Mouse (Mus musculus) liver, embryonic 14.5 days (tissue): ENCODE data around the gene Psma3. TPM values are rescaled to one million over a fixed set of nuclear protein-coding genes. Genes with fewer than 3 reads are reported as not detected.
A peak's percentile ranks its signal among the peaks of the same experiment; 100 is the strongest.

Experiments
- ATAC-seq: fragments of 200-750 bp; cut with Nextera tagmentation; 2 replicates; pipeline ENCODE4 v1.8.0; 2017; ENCODE audit warnings: moderate number of reproducible peaks, mild to moderate bottlenecking, moderate library complexity; ENCODE audit not compliant: insufficient read depth
- DNase-seq, 3 experiments: peaks; one replicate each; pipeline ENCODE4 v3.0.0-alpha.2; 2012 to 2013; ENCODE audit warnings: low read depth in 3 of 3, low spot score in 3 of 3
- H3K27ac ChIP-seq: fragments of 300-500 bp; sonication (generic); 2 replicates; pipeline ENCODE4 v1.5.1; 2014; ENCODE audit warnings: moderate library complexity, mild to moderate bottlenecking, control low read depth, inconsistent platforms
- H3K27me3 ChIP-seq: fragments of 300-500 bp; sonication (generic); 2 replicates; pipeline ENCODE4 v1.6.1; 2014; ENCODE audit warnings: mild to moderate bottlenecking, low read length, moderate library complexity; ENCODE audit not compliant: control insufficient read depth, insufficient read depth
- H3K36me3 ChIP-seq: fragments of 300-500 bp; sonication (generic); replicated peaks from 2 replicates; pipeline ENCODE4 v1.6.1; 2014; ENCODE audit warnings: low read depth; ENCODE audit not compliant: control insufficient read depth, insufficient read depth
- H3K4me1 ChIP-seq, 2 experiments: fragments of 200-500 bp in 1 of 2; fragments of 300-500 bp in 1 of 2; sonication (generic) in 1 of 2; replicated peaks; 2 replicates each; pipeline ENCODE4 v1.6.1; 2012 to 2014; ENCODE audit warnings: antibody characterized with exemption in 1 of 2, inconsistent platforms in 1 of 2, low read length in 1 of 2; ENCODE audit not compliant: control insufficient read depth in 2 of 2, insufficient read depth in 2 of 2
- H3K4me2 ChIP-seq: fragments of 300-500 bp; sonication (generic); 2 replicates; pipeline ENCODE4 v1.6.1; 2014; ENCODE audit warnings: low read depth, mild to moderate bottlenecking, control low read depth, moderate library complexity
- H3K4me3 ChIP-seq, 2 experiments: fragments of 200-500 bp in 1 of 2; fragments of 300-500 bp in 1 of 2; sonication (generic) in 1 of 2; 2 replicates each; pipeline ENCODE4 v1.5.1; 2012 to 2014; ENCODE audit warnings: low read depth in 2 of 2, low read length in 2 of 2, mild to moderate bottlenecking in 2 of 2, control low read depth in 1 of 2, inconsistent platforms in 1 of 2, moderate library complexity in 1 of 2; ENCODE audit not compliant: insufficient read depth in 1 of 2
- H3K9ac ChIP-seq: fragments of 300-500 bp; sonication (generic); replicated peaks from 2 replicates; pipeline ENCODE4 v1.6.1; 2014; ENCODE audit warnings: mild to moderate bottlenecking, control low read depth, moderate library complexity
- H3K9me3 ChIP-seq: fragments of 300-500 bp; sonication (generic); 2 replicates; pipeline ENCODE4 v1.6.1; 2016; ENCODE audit warnings: low read length, mixed read lengths; ENCODE audit not compliant: control insufficient read depth
- CTCF ChIP-seq: IDR thresholded peaks from 2 replicates; pipeline ENCODE4 v1.5.1; 2016; ENCODE audit warnings: antibody characterized with exemption, low read depth, control low read depth
- EP300 ChIP-seq: IDR thresholded peaks from 2 replicates; pipeline ENCODE4 v1.6.1; 2016; ENCODE audit warnings: antibody characterized with exemption, low read depth
- whole genome bisulfite sequencing: fragments of 180-500 bp; shearing (Covaris S2); extraction: QIAGEN DNeasy Blood & Tissue Kit; methylation state at CpG from one replicate; pipeline ENCODE4 v1.1.7; 2014; ENCODE audit not compliant: insufficient replicate concordance; 5-methylcytosine and 5-hydroxymethylcytosine counted together
- polyA plus RNA-seq, 2 experiments: library from polyadenylated mRNA; depleted of rRNA in 1 of 2; stranded (reverse) in 1 of 2; unstranded in 1 of 2; fragments of >200 nt; fragmentation: Nextera tagmentation in 1 of 2; extraction: Ambion mirVana in 1 of 2; gene quantifications; 2 replicates each; pipeline versions ENCODE4 v1.2.1 to v1.2.3; 2012 to 2014

Psma3 gene
- polyA plus RNA-seq, 2 experiments, result 138 to 401 TPM

GRCm38 (mm10) chr12:70975891-70976290 lies 1.5 kb downstream of the Psma3 start:
- H3K36me3 ChIP-seq, result peaks cover 19% of the 10 kb centered on the region
- TF ChIP-seq CTCF (no peak), EP300 (no peak)
- DNase-seq (no peak), ATAC-seq (no peak)
- no peaks in the 10 kb centered on the region for H3K9me3 ChIP-seq
- H3K4me3 ChIP-seq, result peak overlapping the region; percentile 83 to 92; a peak in 3 of 4 replicates
- peak overlapping the region; percentile 93 for H3K9ac ChIP-seq
- peak overlapping the region; percentile 9; the same call in 1 of the 2 replicates for H3K27ac ChIP-seq
- WGBS, result 32% methylated on average over 3 of the region's 3 CpGs
- H3K4me2 ChIP-seq, result peak overlapping the region; percentile 77
- no peaks in the 10 kb centered on the region for H3K27me3 ChIP-seq
- H3K4me1 ChIP-seq, result peaks cover 7 to 11% of the 10 kb centered on the region in 2 experiments

GRCm38 (mm10) chr12:70978345-70978744 lies 3.9 kb downstream of the Psma3 start:
- 73% methylated on average over 7 of the region's 7 CpGs for WGBS
- peaks cover 7 to 11% of the 10 kb centered on the region in 2 experiments for H3K4me1 ChIP-seq
- no peaks in the 10 kb centered on the region for H3K27me3 ChIP-seq
- H3K36me3 ChIP-seq, result peaks cover 25% of the 10 kb centered on the region
- TF ChIP-seq EP300 (no peak), CTCF (no peak)
- no peak overlapping the region for H3K4me2 ChIP-seq
- no peak for DNase-seq
- H3K4me3 ChIP-seq, result no peak overlapping the region
- no peak overlapping the region for H3K27ac ChIP-seq
- no peaks in the 10 kb centered on the region for H3K9me3 ChIP-seq
- H3K9ac ChIP-seq, result no peak overlapping the region
- ATAC-seq, result no peak

- no peak for DNase-seq
- H3K4me2 ChIP-seq, result no peak overlapping the region
These were observed 10.6 kb downstream of the Psma3 start for GRCm38 (mm10) chr12:70984855-70985550.

GRCm38 (mm10) chr12:70997225-70997624 lies 22.8 kb downstream of the Psma3 start:
- H3K36me3 ChIP-seq, result peaks cover 33% of the 10 kb centered on the region
- H3K27me3 ChIP-seq, result no peaks in the 10 kb centered on the region
- ATAC-seq, result no peak
- no peak overlapping the region for H3K4me3 ChIP-seq
- DNase-seq, result no peak
- no peak overlapping the region for H3K27ac ChIP-seq
- H3K4me1 ChIP-seq, result no peaks in the 10 kb centered on the region; a peak in 2 of 4 replicates
- TF ChIP-seq EP300, result no peak
- TF ChIP-seq CTCF, result peak; percentile 16; the same call in 1 of the 2 replicates
- H3K4me2 ChIP-seq, result no peak overlapping the region
- no peaks in the 10 kb centered on the region for H3K9me3 ChIP-seq
- H3K9ac ChIP-seq, result no peak overlapping the region
- WGBS, result 84% methylated on average over 5 of the region's 5 CpGs

More at GRCm38 (mm10) chr12:70984855-70985550, 10.6 kb downstream of the Psma3 start:
- TF ChIP-seq CTCF, result no peak
- TF ChIP-seq EP300, result no peak
- H3K4me3 ChIP-seq, result no peak overlapping the region
- no peak overlapping the region for H3K9ac ChIP-seq
- H3K9me3 ChIP-seq, result no peaks in the 10 kb centered on the region
- ATAC-seq, result no peak
- WGBS, result 84% methylated on average over 7 of the region's 7 CpGs
- H3K27ac ChIP-seq, result no peak overlapping the region
- no peaks in the 10 kb centered on the region for H3K27me3 ChIP-seq
- H3K4me1 ChIP-seq, result no peaks in the 10 kb centered on the region
- peaks cover 67% of the 10 kb centered on the region for H3K36me3 ChIP-seq

- Histone ChIP-seq H3K27me3 (no peaks in the 10 kb centered on the region), H3K36me3 (peaks cover 26% of the 10 kb centered on the region), H3K27ac (no peak overlapping the region), H3K4me3 (no peak overlapping the region), H3K4me2 (no peak overlapping the region), H3K9ac (no peak overlapping the region), H3K9me3 (no peaks in the 10 kb centered on the region), H3K4me1 (no peaks in the 10 kb centered on the region; a peak in 2 of 4 replicates)
- TF ChIP-seq CTCF, result no peak
- TF ChIP-seq EP300, result no peak
- ATAC-seq (peak; percentile 49; the same call in 1 of the 2 replicates), DNase-seq (peak in 1 of 3 experiments; percentile 23)
- WGBS, result 16% methylated on average over 5 of the region's 5 CpGs
These were observed 25.0 kb downstream of the Psma3 start for GRCm38 (mm10) chr12:70999423-70999903.
